Mouse (Mus musculus) splenic B cell, adult 2 months (primary cell): ENCODE measurements at regions not wholly inside any gene's neighbourhood (a gene's known extent, or its start where the extent isn't known, plus 50 kb on each side); places are given as distances from the start of the nearest gene placed in this dataset.

Experiments used
- DNase-seq: peaks from one replicate; pipeline ENCODE4 v3.0.0-alpha.2; 2011; ENCODE audit warnings: low read depth, low spot score
- H3K27me3 ChIP-seq: 2 replicates; pipeline ENCODE4 v1.6.1; 2012; ENCODE audit warnings: mild to moderate bottlenecking, low read length, moderate library complexity, mixed read lengths; ENCODE audit not compliant: control insufficient read depth, poor library complexity, insufficient read depth, severe bottlenecking
- H3K36me3 ChIP-seq: 2 replicates; pipeline ENCODE4 v1.6.1; 2012; ENCODE audit warnings: mild to moderate bottlenecking, low read length, moderate library complexity, mixed read lengths; ENCODE audit not compliant: control insufficient read depth, poor library complexity, insufficient read depth, severe bottlenecking

GRCm38 (mm10) chr3:128067861-128068260, 171.7 kb upstream of the Fam241a start:
- no peak for DNase-seq
- Histone ChIP-seq H3K27me3 (no peaks in the 10 kb centered on the region; the same call in 1 of the 2 replicates), H3K36me3 (no peaks in the 10 kb centered on the region)

DNA sequence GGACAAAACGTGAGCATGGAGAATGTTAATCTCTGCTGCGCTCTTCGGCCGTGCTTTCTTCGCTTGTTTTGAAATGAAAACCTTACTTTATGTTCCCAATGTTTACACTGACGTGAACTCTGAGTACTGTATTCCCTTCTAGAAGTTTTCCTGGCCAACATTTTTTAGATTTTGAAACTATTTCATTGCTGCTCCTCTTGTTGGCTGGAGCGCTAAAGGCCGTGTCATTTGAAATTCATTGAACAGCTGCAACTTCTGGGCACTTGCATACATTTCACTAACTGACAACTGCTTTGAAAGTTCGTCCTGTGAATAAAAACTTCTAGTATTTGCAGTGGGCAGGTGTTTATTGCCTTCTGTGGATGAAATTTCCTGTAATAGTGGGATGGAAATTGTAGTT, 157.9 kb upstream of the Fam241a start:
- no peak for DNase-seq
- H3K36me3 ChIP-seq = no peaks in the 10 kb centered on the region
- no peaks in the 10 kb centered on the region for H3K27me3 ChIP-seq

- Histone ChIP-seq H3K27me3 (no peaks in the 10 kb centered on the region), H3K36me3 (no peaks in the 10 kb centered on the region)
- no peak for DNase-seq
Measured at GRCm38 (mm10) chr3:128043709-128044108, 147.6 kb upstream of the Fam241a start.

- H3K36me3 ChIP-seq = no peaks in the 10 kb centered on the region
- no peak for DNase-seq
- H3K27me3 ChIP-seq = no peaks in the 10 kb centered on the region
Measured at GRCm38 (mm10) chr3:128040407-128041115, 144.4 kb upstream of the Fam241a start.

- H3K27me3 ChIP-seq = no peaks in the 10 kb centered on the region
- H3K36me3 ChIP-seq = no peaks in the 10 kb centered on the region
- DNase-seq = no peak
Measured at GRCm38 (mm10) chr3:128039185-128039584, 143.1 kb upstream of the Fam241a start.

- Histone ChIP-seq H3K27me3 (no peaks in the 10 kb centered on the region), H3K36me3 (no peaks in the 10 kb centered on the region)
- DNase-seq = no peak
Measured at GRCm38 (mm10) chr3:128036538-128036937, 140.4 kb upstream of the Fam241a start.

DNA sequence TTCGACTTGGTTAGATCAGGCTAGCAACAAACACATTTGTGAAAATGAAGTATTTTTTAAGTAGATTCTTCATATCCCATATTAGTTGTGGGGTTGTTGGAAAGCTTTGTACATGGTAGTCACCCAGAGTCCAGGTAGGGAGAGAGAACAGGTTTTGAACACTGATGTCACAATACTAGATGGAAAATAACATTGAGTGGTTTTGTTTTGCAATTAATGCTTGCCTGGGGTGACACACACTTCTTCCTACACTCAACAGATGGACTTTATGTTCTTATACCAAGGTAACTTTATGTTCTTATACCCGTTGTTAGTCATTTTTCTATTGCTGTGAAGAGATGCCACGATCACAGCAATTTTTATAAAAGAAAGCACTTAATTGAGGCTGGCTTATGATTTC, 134.2 kb upstream of the Fam241a start:
- H3K27me3 ChIP-seq = no peaks in the 10 kb centered on the region
- no peak for DNase-seq
- H3K36me3 ChIP-seq = no peaks in the 10 kb centered on the region

DNA sequence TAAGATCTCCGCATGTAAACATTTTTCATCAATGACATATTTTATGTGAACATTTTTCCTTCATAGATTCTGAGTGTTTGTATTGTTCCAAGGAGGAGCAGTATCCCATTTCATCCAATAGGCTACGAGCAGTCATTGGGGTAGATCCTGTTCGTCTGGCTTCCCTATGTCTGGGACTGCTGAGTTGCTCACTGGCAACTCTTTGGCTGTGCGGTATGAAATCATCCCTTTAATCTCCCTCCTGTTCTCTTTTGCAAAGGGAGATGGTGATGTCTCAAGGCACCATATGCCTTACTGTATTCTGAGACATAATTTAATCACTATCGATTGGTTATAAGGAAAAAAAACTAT, 133.4 kb upstream of the Fam241a start:
- Histone ChIP-seq H3K27me3 (no peaks in the 10 kb centered on the region), H3K36me3 (no peaks in the 10 kb centered on the region)
- DNase-seq = no peak

GRCm38 (mm10) chr3:128028856-128029564, 132.9 kb upstream of the Fam241a start:
- no peaks in the 10 kb centered on the region for H3K27me3 ChIP-seq
- DNase-seq = no peak
- no peaks in the 10 kb centered on the region for H3K36me3 ChIP-seq

- Histone ChIP-seq H3K36me3 (no peaks in the 10 kb centered on the region), H3K27me3 (no peaks in the 10 kb centered on the region)
- DNase-seq = no peak
Measured at GRCm38 (mm10) chr3:128024856-128025255, 128.7 kb upstream of the Fam241a start.

- H3K27me3 ChIP-seq = no peaks in the 10 kb centered on the region
- no peaks in the 10 kb centered on the region for H3K36me3 ChIP-seq
- DNase-seq = no peak
Measured at GRCm38 (mm10) chr3:128014909-128015308, 118.8 kb upstream of the Fam241a start.

- DNase-seq = no peak
- no peaks in the 10 kb centered on the region for H3K36me3 ChIP-seq
- H3K27me3 ChIP-seq = no peaks in the 10 kb centered on the region
Measured at GRCm38 (mm10) chr3:128002905-128003641, 106.9 kb upstream of the Fam241a start.

- Histone ChIP-seq H3K36me3 (no peaks in the 10 kb centered on the region), H3K27me3 (no peaks in the 10 kb centered on the region)
- peak; percentile 14 for DNase-seq
Measured at GRCm38 (mm10) chr3:128001924-128002501, 105.9 kb upstream of the Fam241a start.

- Histone ChIP-seq H3K27me3 (no peaks in the 10 kb centered on the region), H3K36me3 (no peaks in the 10 kb centered on the region)
- DNase-seq = no peak
Measured at GRCm38 (mm10) chr3:127995678-127996077, 99.6 kb upstream of the Fam241a start.

GRCm38 (mm10) chr3:127987583-127987982, 91.5 kb upstream of the Fam241a start:
- Histone ChIP-seq H3K27me3 (no peaks in the 10 kb centered on the region), H3K36me3 (no peaks in the 10 kb centered on the region)
- DNase-seq = no peak
